In the genomic region with DNA sequence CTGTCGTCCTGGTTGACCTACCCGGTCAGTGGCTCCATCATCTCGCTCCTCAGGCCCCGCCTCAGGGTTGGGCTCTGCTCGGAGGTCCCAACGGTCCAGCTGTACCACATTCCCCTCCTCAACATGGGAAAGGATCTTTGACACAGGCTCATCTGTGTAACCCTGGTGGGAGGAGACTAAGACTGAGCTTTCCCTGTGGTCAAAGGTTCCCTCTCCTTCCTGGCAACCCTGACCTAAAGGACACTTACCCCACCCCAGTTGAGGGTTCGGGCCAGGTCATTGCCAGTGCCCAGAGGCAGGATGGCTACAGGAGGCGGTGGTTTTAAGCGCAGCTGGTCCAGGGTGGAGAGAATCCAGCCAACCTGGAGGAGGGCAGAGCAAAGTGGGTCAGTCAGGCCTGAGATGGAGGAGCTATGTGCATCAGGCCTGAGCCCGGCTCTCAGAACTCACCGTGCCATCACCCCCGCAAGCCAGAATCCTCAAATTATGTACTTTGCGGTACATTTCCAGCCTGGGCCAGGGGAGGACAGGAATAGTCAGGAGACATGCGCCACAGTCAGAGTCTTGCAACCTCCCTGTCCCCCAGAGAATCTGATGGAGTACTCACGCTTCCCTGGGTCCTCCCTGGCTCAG, we compare ENCODE assay signal across 28 mouse cellular contexts. TPM values are rescaled to one million over a fixed set of nuclear protein-coding genes. Genes with fewer than 3 reads are reported as not detected.
A peak's percentile ranks its signal among the peaks of the same experiment; 100 is the strongest.
DNase-seq lines count a peak whose midpoint lies in the region; ATAC-seq and TF ChIP-seq lines count a peak whose summit lies in the region.
"Had no signal": no experiment of that assay in that cellular context is flagged by ENCODE, and none has a peak within 500 bp of the region (broad histone marks: within the 10 kb centered on the region; RNA-seq: fewer than 3 reads in every experiment).

No protein-coding gene starts in this region.

- H3K36me3 ChIP-seq in kidney, postnatal 0 days (ENCODE audit: insufficient read depth, low read length): peaks cover 54% of the 10 kb centered on the region
- H3K36me3 ChIP-seq in liver, embryonic 12.5 days: peaks cover 96% of the 10 kb centered on the region

- ATAC-seq in kidney, postnatal 0 days (replicated peaks; ENCODE audit: low FRiP score, low read depth): 0 out of 2 replicates have a peak, but pooled peaks have one; percentile 12
- no peak for ATAC-seq in liver, embryonic 12.5 days
- ATAC-seq: forebrain, postnatal 0 days; inflammation-experienced regulatory T-cells, adult 6 months had no signal

- no peaks in the 10 kb centered on the region for H3K27me3 ChIP-seq in kidney, postnatal 0 days (ENCODE audit: insufficient read depth, low read length)
- H3K27me3 ChIP-seq in liver, embryonic 12.5 days (replicated peaks): no peaks in the 10 kb centered on the region
- H3K27me3 ChIP-seq: heart, embryonic 15.5 days; neural tube, embryonic 15.5 days had no signal

- H3K4me2 ChIP-seq in kidney, postnatal 0 days (ENCODE audit: low read length): no peak overlapping the region
- H3K4me2 ChIP-seq in liver, embryonic 12.5 days: no peak overlapping the region
- H3K4me2 ChIP-seq: heart, embryonic 15.5 days; hindbrain, embryonic 14.5 days; liver, embryonic 11.5 days; neural tube, embryonic 15.5 days had no signal

- 83% methylated on average over 15 of the region's 15 CpGs for WGBS in kidney, postnatal 0 days
- 80% methylated on average over 15 of the region's 15 CpGs for WGBS in olfactory bulb, adult 2 months
- WGBS in liver, embryonic 12.5 days (ENCODE audit: insufficient replicate concordance): 89% methylated on average over 15 of the region's 15 CpGs

- no peak overlapping the region for H3K4me3 ChIP-seq in kidney, postnatal 0 days (replicated peaks; ENCODE audit: low read depth, low read length)
- H3K4me3 ChIP-seq in olfactory bulb, adult 2 months (ENCODE audit: insufficient read depth, low read depth, low read length): no peak overlapping the region
- H3K4me3 ChIP-seq in liver, embryonic 12.5 days: no peak overlapping the region
- H3K4me3 ChIP-seq: embryonic facial prominence, embryonic 10.5 days; heart, embryonic 15.5 days; midbrain, embryonic 10.5 days; neural tube, embryonic 15.5 days had no signal

- H3K9ac ChIP-seq in kidney, postnatal 0 days (ENCODE audit: low read depth, low read length): no peak overlapping the region
- H3K9ac ChIP-seq in liver, embryonic 12.5 days: no peak overlapping the region
- H3K9ac ChIP-seq: forebrain, postnatal 0 days; heart, embryonic 15.5 days; hindbrain, embryonic 14.5 days; neural tube, embryonic 15.5 days had no signal

- intact Hi-C loops in gastrocnemius, postnatal 14 days (cut with DNase I; ENCODE audit: low total_unique reads): no loop called here

- TF ChIP-seq POLR2A in olfactory bulb, adult 2 months (IDR thresholded peaks at IDR 0.05; ENCODE audit: insufficient read depth, low read depth, low read length): no peak

- DNase-seq in gastrocnemius, postnatal 14 days: peak; percentile 7
- DNase-seq in gastrocnemius, postnatal 25 days: no peak
- no peak for DNase-seq in kidney, postnatal 0 days (ENCODE audit: low spot score)
- no peak for DNase-seq in kidney, postnatal 10 days
- DNase-seq in kidney, postnatal 25 days: peak; percentile 56 to 86
- DNase-seq: adrenal gland, adult 2 months; cerebellum, adult 18-20 months; forebrain, postnatal 0 days; heart, postnatal 4 days; lung, adult 18-20 months; lung, postnatal 10 days; right cerebral cortex, postnatal 14 days had no signal

- no peak for TF ChIP-seq CTCF in kidney, postnatal 0 days (IDR thresholded peaks at IDR 0.05; ENCODE audit: low read depth)
- no peak for TF ChIP-seq CTCF in olfactory bulb, adult 2 months (IDR thresholded peaks at IDR 0.05; ENCODE audit: insufficient read depth, low read depth, low read length)

- H3K4me1 ChIP-seq in kidney, postnatal 0 days (replicated peaks; ENCODE audit: insufficient read depth, low read length): peaks cover 2% of the 10 kb centered on the region; the same call in 1 of the 2 replicates
- H3K4me1 ChIP-seq in olfactory bulb, adult 2 months (ENCODE audit: control insufficient read depth, insufficient read depth, low read length): peaks cover 38% of the 10 kb centered on the region
- H3K4me1 ChIP-seq in liver, embryonic 12.5 days: peaks cover 15% of the 10 kb centered on the region

- no peaks in the 10 kb centered on the region for H3K9me3 ChIP-seq in kidney, postnatal 0 days (replicated peaks; ENCODE audit: low read length)
- no peaks in the 10 kb centered on the region for H3K9me3 ChIP-seq in liver, embryonic 12.5 days (replicated peaks)
- H3K9me3 ChIP-seq: embryonic facial prominence, embryonic 10.5 days; heart, embryonic 15.5 days; midbrain, embryonic 10.5 days; neural tube, embryonic 15.5 days had no signal

- no peak overlapping the region for H3K27ac ChIP-seq in kidney, postnatal 0 days
- H3K27ac ChIP-seq in olfactory bulb, adult 2 months (ENCODE audit: insufficient read depth, low read depth, low read length): 0 out of 2 replicates have a peak overlapping the region, but pooled peaks have one; percentile 4
- H3K27ac ChIP-seq in liver, embryonic 12.5 days: no peak overlapping the region
- H3K27ac ChIP-seq: embryonic facial prominence, embryonic 10.5 days; heart, embryonic 15.5 days; hindbrain, embryonic 14.5 days; midbrain, embryonic 10.5 days; neural tube, embryonic 15.5 days had no signal

RNA-seq across cellular contexts. Expression of gene Gm9821, which starts 6.1 kb away (rescaled TPM):
- total RNA-seq in gastrocnemius, postnatal 14 days (2021): not detected
- total RNA-seq in gastrocnemius, postnatal 25 days (2021): not detected
- polyA plus RNA-seq in kidney, postnatal 0 days (2015; fragmentation: Nextera tagmentation; extraction: Ambion mirVana): 0.12 TPM in 1 of 2 replicates, not detected in the other
- not detected in 2 replicates for polyA plus RNA-seq in olfactory bulb, adult 2 months (2012; ENCODE audit: insufficient read depth, insufficient read length, low replicate concordance, missing spikeins)
- polyA plus RNA-seq in liver, embryonic 12.5 days (2016; fragmentation: Nextera tagmentation; extraction: Ambion mirVana): 2.3 and 2.5 TPM in 2 replicates
- total RNA-seq: adrenal gland, adult 2 months; adrenal gland, postnatal 4 days; forebrain, postnatal 0 days; gastrocnemius, adult 18-20 months; heart, postnatal 4 days; layer of hippocampus, postnatal 10 days; left cerebral cortex, adult 8-10 months had no signal
- polyA plus RNA-seq: adrenal gland, adult 2 months; cortical plate, adult 2 months; forebrain, postnatal 0 days; spleen, adult 2 months; testis, adult 2 months had no signal

RNA-seq across cellular contexts. Expression of gene Mdk, which starts 7.3 kb away (rescaled TPM):
- 10 to 100 TPM; 12.1 to 20.7 TPM for total RNA-seq in gastrocnemius, postnatal 14 days (2021)
- total RNA-seq in gastrocnemius, postnatal 25 days (2021): 1 to 10 TPM; 3.3 to 3.4 TPM
- 639 and 693 TPM in 2 replicates for polyA plus RNA-seq in kidney, postnatal 0 days (2015; fragmentation: Nextera tagmentation; extraction: Ambion mirVana)
- not detected in 2 replicates for polyA plus RNA-seq in olfactory bulb, adult 2 months (2012; ENCODE audit: insufficient read depth, insufficient read length, low replicate concordance, missing spikeins)
- 137 and 140 TPM in 2 replicates for polyA plus RNA-seq in liver, embryonic 12.5 days (2016; fragmentation: Nextera tagmentation; extraction: Ambion mirVana)

RNA-seq across cellular contexts. Expression of gene Chrm4, which starts 12.4 kb away (rescaled TPM):
- total RNA-seq in gastrocnemius, postnatal 14 days (2021): not detected
- not detected for total RNA-seq in gastrocnemius, postnatal 25 days (2021)
- 0.22 TPM in 1 of 2 replicates, not detected in the other for polyA plus RNA-seq in kidney, postnatal 0 days (2015; fragmentation: Nextera tagmentation; extraction: Ambion mirVana)
- not detected in 2 replicates for polyA plus RNA-seq in olfactory bulb, adult 2 months (2012; ENCODE audit: insufficient read depth, insufficient read length, low replicate concordance, missing spikeins)
- polyA plus RNA-seq in liver, embryonic 12.5 days (2016; fragmentation: Nextera tagmentation; extraction: Ambion mirVana): 0.17 TPM in 1 of 2 replicates, not detected in the other
- total RNA-seq: gastrocnemius, adult 18-20 months; heart, postnatal 4 days had no signal
- polyA plus RNA-seq: heart, embryonic 15.5 days had no signal

RNA-seq across cellular contexts. Expression of gene Dgkz, which starts 36.2 kb away (rescaled TPM):
- 10 to 100 TPM; 38.6 to 42.4 TPM for total RNA-seq in gastrocnemius, postnatal 14 days (2021)
- 10 to 100 TPM; 32.3 to 34.8 TPM for total RNA-seq in gastrocnemius, postnatal 25 days (2021)
- 32.1 and 32.4 TPM in 2 replicates for polyA plus RNA-seq in kidney, postnatal 0 days (2015; fragmentation: Nextera tagmentation; extraction: Ambion mirVana)
- polyA plus RNA-seq in olfactory bulb, adult 2 months (2012; ENCODE audit: insufficient read depth, insufficient read length, low replicate concordance, missing spikeins): 328 TPM in 1 of 2 replicates, not detected in the other
- 46.9 and 48.8 TPM in 2 replicates for polyA plus RNA-seq in liver, embryonic 12.5 days (2016; fragmentation: Nextera tagmentation; extraction: Ambion mirVana)

Comparison
In these comparisons a context has a peak if more than half of its experiments do, and no peak if none do; other contexts are left out.
1. DNase-seq: peak in gastrocnemius, postnatal 14 days (single experiment) and kidney, postnatal 25 days (2 of 2); none in gastrocnemius, postnatal 25 days (single experiment), kidney, postnatal 0 days (single experiment) and kidney, postnatal 10 days (single experiment).
2. RNA of gene Mdk, which starts 7.3 kb away (polyA plus RNA-seq): 639 to 693 TPM in kidney, postnatal 0 days and 137 to 140 TPM in liver, embryonic 12.5 days; not detected in olfactory bulb, adult 2 months; every median in the first group is over 100 times any median in the second.